Mouse (Mus musculus) skeletal muscle tissue, adult 2 months (tissue): ENCODE results near the gene Asrgl1.

ENCODE experiments used
- DNase-seq: peaks from one replicate; pipeline ENCODE4 v3.0.0-alpha.2; 2012; ENCODE audit warnings: low read depth, low spot score

The Asrgl1 gene

GRCm38 (mm10) chr19:9071456-9072156 is 63.8 kb downstream of the Asrgl1 start:
- DNase-seq, result peak; percentile 80

GRCm38 (mm10) chr19:9070316-9070715 is 65.1 kb downstream of the Asrgl1 start:
- DNase-seq, result no peak

- DNase-seq, result no peak
These were observed 65.6 kb downstream of the Asrgl1 start for GRCm38 (mm10) chr19:9069687-9070307.

GRCm38 (mm10) chr19:9067292-9067691 is 68.1 kb downstream of the Asrgl1 start:
- no peak for DNase-seq

- DNase-seq, result no peak
These were observed 69.5 kb downstream of the Asrgl1 start for GRCm38 (mm10) chr19:9065621-9066561.

GRCm38 (mm10) chr19:9063831-9064230 is 71.6 kb downstream of the Asrgl1 start:
- no peak for DNase-seq

- no peak for DNase-seq
These were observed 72.6 kb downstream of the Asrgl1 start for GRCm38 (mm10) chr19:9062822-9063221.

GRCm38 (mm10) chr19:9061221-9061893 is 74.1 kb downstream of the Asrgl1 start:
- DNase-seq, result no peak

GRCm38 (mm10) chr19:9060103-9060502 is 75.3 kb downstream of the Asrgl1 start:
- no peak for DNase-seq
